ENCODE assay signal across 9 mouse cellular contexts in the genomic region with DNA sequence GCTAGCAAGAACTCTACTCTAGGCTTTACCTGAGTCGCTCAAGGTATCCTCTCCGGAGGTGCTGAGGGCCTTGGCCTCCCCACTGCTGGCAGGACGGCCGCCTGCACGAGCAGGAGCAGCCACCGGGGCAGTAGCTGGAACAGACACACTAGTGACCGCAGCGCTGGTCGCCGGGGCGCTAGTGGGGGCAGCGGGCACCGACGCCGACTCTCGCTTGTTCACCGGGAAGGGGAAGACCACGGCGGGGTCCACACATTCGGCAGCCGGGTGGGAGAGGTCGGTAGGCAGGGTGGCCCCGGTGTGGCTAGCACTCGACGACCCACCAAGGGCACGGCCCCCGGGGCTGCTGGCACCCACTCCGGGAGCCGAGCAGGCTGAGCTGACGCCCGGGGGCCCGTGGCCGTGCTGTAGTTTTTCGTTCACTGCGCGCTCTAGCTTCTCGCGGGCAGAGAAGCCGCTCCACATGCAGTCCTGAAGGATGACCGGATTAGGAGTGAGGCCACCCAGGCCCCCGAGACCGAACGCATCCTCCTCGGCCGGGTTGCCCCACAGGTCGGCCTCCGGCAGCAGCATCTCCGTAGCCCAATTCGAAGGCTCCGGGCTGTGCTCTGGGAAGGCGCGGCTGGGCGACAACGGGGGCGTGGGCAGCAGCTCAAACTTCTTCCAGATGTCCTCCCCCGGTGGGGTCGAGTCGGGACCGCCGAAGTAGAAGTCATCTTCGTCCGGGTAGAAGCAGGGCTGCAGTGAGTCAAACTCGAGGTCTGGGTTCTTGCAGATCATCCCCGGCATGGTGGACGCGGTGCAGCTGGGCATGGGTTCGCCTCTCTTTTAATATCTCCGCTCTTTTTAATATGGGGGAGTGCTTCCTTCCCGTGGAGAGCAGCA. TPM values are rescaled to one million over a fixed set of nuclear protein-coding genes. Genes with fewer than 3 reads are reported as not detected.
DNase-seq lines count a peak whose midpoint lies in the region; ATAC-seq and TF ChIP-seq lines count a peak whose summit lies in the region.
"Had no signal": no experiment of that assay in that cellular context is flagged by ENCODE, and none has a peak within 500 bp of the region (broad histone marks: within the 10 kb centered on the region; RNA-seq: fewer than 3 reads in every experiment).

No protein-coding gene starts in this region.

- peaks cover 37% of the 10 kb centered on the region for H3K4me1 ChIP-seq in embryonic facial prominence, embryonic 10.5 days
- H3K4me1 ChIP-seq in heart, embryonic 11.5 days (ENCODE audit: control insufficient read depth, insufficient read depth, low read length), result peaks cover 10% of the 10 kb centered on the region; the same call in 1 of the 2 replicates
- peaks cover 33% of the 10 kb centered on the region for H3K4me1 ChIP-seq in kidney, embryonic 15.5 days
- no peaks in the 10 kb centered on the region; a peak in 1 of 4 replicates for H3K4me1 ChIP-seq in liver, embryonic 14.5 days (replicated peaks; ENCODE audit: control insufficient read depth in 2 of 2, insufficient read depth in 2 of 2, low read length in 1 of 2)

- H3K27ac ChIP-seq in embryonic facial prominence, embryonic 10.5 days (replicated peaks), result peak overlapping the region; percentile 98
- peak overlapping the region; percentile 86 for H3K27ac ChIP-seq in heart, embryonic 11.5 days (ENCODE audit: low read depth, low read length)
- H3K27ac ChIP-seq in kidney, embryonic 15.5 days, result peak overlapping the region; percentile 94
- H3K27ac ChIP-seq in liver, embryonic 14.5 days, result no peak overlapping the region

- H3K36me3 ChIP-seq in embryonic facial prominence, embryonic 10.5 days (replicated peaks), result peaks cover 56% of the 10 kb centered on the region
- H3K36me3 ChIP-seq in heart, embryonic 11.5 days (ENCODE audit: control insufficient read depth, insufficient read depth, low read length), result peaks cover 12% of the 10 kb centered on the region; the same call in 1 of the 2 replicates
- H3K36me3 ChIP-seq in kidney, embryonic 15.5 days, result peaks cover 24% of the 10 kb centered on the region
- no peaks in the 10 kb centered on the region for H3K36me3 ChIP-seq in liver, embryonic 14.5 days (replicated peaks; ENCODE audit: control insufficient read depth, insufficient read depth, low read depth)

- peak overlapping the region; percentile 80 for H3K4me3 ChIP-seq in embryonic facial prominence, embryonic 10.5 days
- H3K4me3 ChIP-seq in heart, embryonic 11.5 days (ENCODE audit: low read depth, low read length), result peak overlapping the region; percentile 88
- peak overlapping the region; percentile 83 for H3K4me3 ChIP-seq in kidney, embryonic 15.5 days (replicated peaks)
- H3K4me3 ChIP-seq in liver, embryonic 14.5 days (ENCODE audit: insufficient read depth in 1 of 2, low read depth in 2 of 2, low read length in 2 of 2), result peak overlapping the region; percentile 60 to 69

- DNase-seq in layer of hippocampus, adult 11-12 months (ENCODE audit: low spot score), result peak; percentile 13
- DNase-seq in layer of hippocampus, adult 9-11 months, result no peak
- peak; percentile 70 for DNase-seq in embryonic facial prominence, embryonic 10.5 days (ENCODE audit: low spot score)
- no peak for DNase-seq in liver, embryonic 14.5 days (ENCODE audit: low read depth in 3 of 3, low spot score in 3 of 3)
- peak; percentile 62 for DNase-seq in retina, embryonic 14.5 days (ENCODE audit: low spot score)

- no peak for TF ChIP-seq EP300 in liver, embryonic 14.5 days (IDR thresholded peaks at IDR 0.05; ENCODE audit: low read depth)

- H3K9me3 ChIP-seq in embryonic facial prominence, embryonic 10.5 days, result no peaks in the 10 kb centered on the region
- H3K9me3 ChIP-seq in heart, embryonic 11.5 days (replicated peaks; ENCODE audit: control insufficient read depth, low read length), result no peaks in the 10 kb centered on the region
- H3K9me3 ChIP-seq in kidney, embryonic 15.5 days (replicated peaks), result no peaks in the 10 kb centered on the region
- H3K9me3 ChIP-seq in liver, embryonic 14.5 days (ENCODE audit: control insufficient read depth, low read length), result no peaks in the 10 kb centered on the region

- H3K4me2 ChIP-seq in heart, embryonic 11.5 days, result peak overlapping the region; percentile 91
- H3K4me2 ChIP-seq in kidney, embryonic 15.5 days, result peak overlapping the region; percentile 88
- peak overlapping the region; percentile 76 for H3K4me2 ChIP-seq in liver, embryonic 14.5 days (ENCODE audit: low read depth)

- under 1% methylated on average over 69 of the region's 69 CpGs for WGBS in embryonic facial prominence, embryonic 10.5 days
- under 1% methylated on average over 69 of the region's 69 CpGs for WGBS in heart, embryonic 11.5 days (ENCODE audit: insufficient replicate concordance)
- WGBS in kidney, embryonic 15.5 days, result under 1% methylated on average over 68 of the region's 69 CpGs
- under 1% methylated on average over 67 of the region's 69 CpGs for WGBS in liver, embryonic 14.5 days (ENCODE audit: insufficient replicate concordance)

- H3K9ac ChIP-seq in heart, embryonic 11.5 days (ENCODE audit: low read depth, low read length), result peak overlapping the region; percentile 92
- H3K9ac ChIP-seq in kidney, embryonic 15.5 days, result peak overlapping the region; percentile 75
- H3K9ac ChIP-seq in liver, embryonic 14.5 days (replicated peaks), result no peak overlapping the region

- no peak for ATAC-seq in heart, embryonic 11.5 days (replicated peaks; ENCODE audit: insufficient number of reproducible peaks, low FRiP score, low TSS enrichment)
- ATAC-seq in kidney, embryonic 15.5 days (replicated peaks; ENCODE audit: low FRiP score), result no peak
- no peak for ATAC-seq in liver, embryonic 14.5 days (ENCODE audit: insufficient read depth)
- ATAC-seq in monocyte, adult 5-6 weeks (replicated peaks; ENCODE audit: insufficient number of reproducible peaks, low FRiP score, low TSS enrichment, poor library complexity, severe bottlenecking), result no peak

- no peak for TF ChIP-seq CTCF in liver, embryonic 14.5 days (IDR thresholded peaks at IDR 0.05; ENCODE audit: low read depth)

- H3K27me3 ChIP-seq in embryonic facial prominence, embryonic 10.5 days (replicated peaks; ENCODE audit: low read depth, poor library complexity, severe bottlenecking), result peaks cover 7% of the 10 kb centered on the region; the same call in 1 of the 2 replicates
- H3K27me3 ChIP-seq in heart, embryonic 11.5 days (ENCODE audit: control insufficient read depth, insufficient read depth, low read length), result no peaks in the 10 kb centered on the region
- no peaks in the 10 kb centered on the region for H3K27me3 ChIP-seq in kidney, embryonic 15.5 days
- H3K27me3 ChIP-seq in liver, embryonic 14.5 days (ENCODE audit: control insufficient read depth, insufficient read depth, low read length), result peaks cover 62% of the 10 kb centered on the region

RNA-seq across cellular contexts. Expression of a gene that starts 1.9 kb away (rescaled TPM):
- 154 and 170 TPM in 2 replicates for polyA plus RNA-seq in embryonic facial prominence, embryonic 10.5 days (2016; fragmentation: Nextera tagmentation; extraction: Ambion mirVana)
- polyA plus RNA-seq in heart, embryonic 11.5 days (2014; fragmentation: Nextera tagmentation; extraction: Ambion mirVana), result 53.3 and 58.4 TPM in 2 replicates
- 85.5 and 87.2 TPM in 2 replicates for polyA plus RNA-seq in kidney, embryonic 15.5 days (2015; fragmentation: Nextera tagmentation; extraction: Ambion mirVana)
- 2.4 and 2.9 TPM in 2 replicates for polyA plus RNA-seq in liver, embryonic 14.5 days (2012; rRNA removed)
- 3.9 and 4.4 TPM in 2 replicates for polyA plus RNA-seq in liver, embryonic 14.5 days (2014; fragmentation: Nextera tagmentation; extraction: Ambion mirVana)
- not detected in 3 replicates for total RNA-seq in monocyte, adult 5-6 weeks (2017)
- total RNA-seq: MEL had no signal

Comparison
In these comparisons a context has a peak if more than half of its experiments do, and no peak if none do; other contexts are left out.
1. DNase-seq: peak in layer of hippocampus, adult 11-12 months (single experiment), embryonic facial prominence, embryonic 10.5 days (single experiment) and retina, embryonic 14.5 days (single experiment); none in layer of hippocampus, adult 9-11 months (single experiment) and liver, embryonic 14.5 days (0 of 3).
2. RNA of a gene that starts 1.9 kb away (polyA plus RNA-seq): 154 to 170 TPM in embryonic facial prominence, embryonic 10.5 days, 85.5 to 87.2 TPM in kidney, embryonic 15.5 days and 53.3 to 58.4 TPM in heart, embryonic 11.5 days; 2.4 to 4.4 TPM in liver, embryonic 14.5 days; every median in the first group is over 10 times any median in the second.
3. Peak in every context shown above with its lines, with median percentiles within 50 percentile points of each other: H3K4me3 ChIP-seq and H3K4me2 ChIP-seq.